Mouse (Mus musculus): ENCODE measurements around the gene Ndufaf7.

Ndufaf7 gene

DNA sequence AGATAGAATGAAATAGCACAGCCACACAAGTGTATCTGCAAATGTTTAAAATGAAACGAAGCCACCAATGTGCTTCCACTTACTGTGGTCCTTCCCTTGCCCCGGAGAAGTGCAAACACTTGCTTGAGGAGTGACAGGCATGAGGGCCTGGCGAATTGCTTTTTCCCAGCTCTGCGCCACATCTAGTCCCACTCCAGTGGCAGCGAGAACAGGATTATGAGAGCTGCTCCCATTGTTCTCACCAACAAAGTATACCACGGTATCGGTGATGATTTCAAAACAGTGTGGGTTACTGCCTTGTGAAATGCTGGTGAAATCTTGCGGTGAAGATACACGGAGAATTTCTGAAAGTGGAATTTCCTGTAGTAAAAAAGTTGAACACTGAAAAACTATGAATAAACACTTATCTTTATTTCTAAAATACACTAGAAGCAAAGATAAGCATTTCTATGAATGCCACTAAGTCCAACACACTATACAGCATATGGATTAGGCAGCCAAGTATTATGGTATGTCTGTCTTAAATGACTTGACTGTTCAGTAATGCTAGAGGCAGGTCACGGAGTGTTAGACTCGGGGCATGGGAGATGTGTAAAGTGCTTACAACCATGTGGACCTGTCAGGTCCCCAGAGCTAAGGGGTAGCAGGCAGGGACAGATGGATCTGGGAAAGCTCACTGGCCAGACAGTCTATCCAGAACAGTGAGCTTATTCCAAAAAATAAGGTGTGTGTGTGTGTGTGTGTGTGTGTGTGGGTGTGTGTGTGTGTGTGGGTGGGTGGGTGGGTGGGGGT is 29.4 kb downstream of the Ndufaf7 start:
- no peak for DNase-seq

DNA sequence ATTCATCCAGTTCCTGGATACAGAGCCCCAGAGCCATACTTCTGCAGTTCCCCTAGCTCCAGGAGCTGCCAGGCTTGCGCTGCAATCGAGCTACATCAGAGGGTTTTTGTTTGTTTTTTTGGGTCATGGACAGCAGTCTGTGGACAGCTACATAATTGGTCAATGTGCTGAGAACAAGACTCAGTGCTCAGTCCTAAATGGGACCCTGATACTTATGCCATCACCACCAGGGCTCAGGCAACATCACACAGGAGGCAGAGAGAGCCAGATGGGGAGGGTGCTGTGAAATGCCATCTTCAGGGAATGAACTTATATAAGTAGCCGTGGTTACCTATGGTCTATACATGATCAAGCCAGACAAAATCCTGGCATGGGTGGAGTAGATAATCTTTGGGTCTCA is 31.6 kb downstream of the Ndufaf7 start:
- DNase-seq, result no peak

DNA sequence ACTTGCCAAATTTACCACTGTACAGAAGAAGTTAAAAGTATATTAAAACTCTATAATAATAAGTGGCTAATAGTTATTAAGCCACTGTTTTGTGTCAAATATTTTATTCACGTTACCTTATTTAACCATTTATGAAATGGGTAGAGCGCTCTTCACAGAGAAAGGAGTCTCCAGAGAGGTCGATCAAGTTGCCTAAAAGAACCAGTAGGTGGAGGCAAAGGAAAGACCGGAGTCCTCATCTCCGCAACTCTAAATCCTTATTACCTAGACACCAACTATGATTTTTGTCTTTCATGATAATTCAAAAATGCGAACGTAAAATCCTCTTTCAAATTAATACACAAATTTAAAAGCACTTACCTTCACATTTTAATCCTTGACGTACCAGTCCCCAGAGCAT is 46.2 kb downstream of the Ndufaf7 start:
- no peak for DNase-seq

DNA sequence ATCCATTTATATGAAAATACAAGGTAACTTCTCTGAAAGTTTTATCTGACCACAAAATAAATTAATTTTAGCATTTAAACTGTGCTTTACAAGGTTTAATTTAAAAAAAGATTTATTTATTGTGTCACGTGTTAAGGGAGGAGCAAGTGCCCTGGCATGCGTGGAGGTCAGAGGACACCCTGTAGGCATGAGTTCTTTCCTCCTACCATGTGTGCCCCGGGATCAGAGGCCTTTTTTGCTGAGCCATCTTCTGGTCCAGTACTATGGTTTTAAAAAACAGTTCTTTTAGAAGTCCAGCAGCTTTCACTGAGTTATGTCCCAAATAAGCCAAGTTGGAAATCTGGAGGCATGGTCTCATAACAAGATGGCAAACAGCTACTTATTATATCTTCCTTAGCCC is 46.8 kb downstream of the Ndufaf7 start:
- no peak for DNase-seq

DNA sequence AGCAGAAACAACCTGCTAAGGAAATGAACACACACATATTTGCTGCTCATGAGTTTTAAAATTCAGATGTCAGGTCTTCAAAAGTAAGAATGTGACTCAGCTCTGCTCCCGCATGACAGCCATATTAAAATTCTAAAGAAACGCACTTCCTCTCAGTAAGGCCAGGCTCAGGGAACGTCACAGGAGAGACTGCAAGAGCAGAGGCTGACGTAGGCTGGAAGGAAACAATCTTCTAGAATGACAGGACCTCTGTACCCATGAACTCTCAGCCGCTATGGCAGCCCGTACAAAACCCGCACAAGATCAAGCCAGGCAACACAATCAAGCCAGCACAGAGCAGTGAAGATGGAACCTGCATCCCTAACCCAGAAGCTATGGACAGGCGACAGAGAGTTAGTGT is 52.1 kb downstream of the Ndufaf7 start:
- no peak for DNase-seq

DNA sequence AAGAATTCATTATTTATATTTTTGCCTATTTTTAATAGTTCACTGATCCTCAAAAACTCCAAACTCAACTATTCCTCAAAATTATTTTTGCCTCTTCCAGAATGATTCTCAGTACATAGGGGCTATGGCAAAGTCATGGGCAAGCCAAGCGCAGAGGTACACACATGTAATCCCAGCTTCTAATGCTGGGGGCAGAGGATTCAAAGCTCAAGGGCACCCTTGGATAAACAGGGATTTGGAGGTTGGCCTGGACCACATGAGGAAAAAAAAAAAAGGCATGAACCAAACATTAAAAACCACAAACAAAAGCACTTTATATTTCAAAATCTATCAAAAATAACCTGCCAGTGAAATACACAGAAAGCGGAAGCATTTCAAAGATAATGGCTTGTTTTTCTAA is 54.6 kb downstream of the Ndufaf7 start:
- DNase-seq, result no peak

DNA sequence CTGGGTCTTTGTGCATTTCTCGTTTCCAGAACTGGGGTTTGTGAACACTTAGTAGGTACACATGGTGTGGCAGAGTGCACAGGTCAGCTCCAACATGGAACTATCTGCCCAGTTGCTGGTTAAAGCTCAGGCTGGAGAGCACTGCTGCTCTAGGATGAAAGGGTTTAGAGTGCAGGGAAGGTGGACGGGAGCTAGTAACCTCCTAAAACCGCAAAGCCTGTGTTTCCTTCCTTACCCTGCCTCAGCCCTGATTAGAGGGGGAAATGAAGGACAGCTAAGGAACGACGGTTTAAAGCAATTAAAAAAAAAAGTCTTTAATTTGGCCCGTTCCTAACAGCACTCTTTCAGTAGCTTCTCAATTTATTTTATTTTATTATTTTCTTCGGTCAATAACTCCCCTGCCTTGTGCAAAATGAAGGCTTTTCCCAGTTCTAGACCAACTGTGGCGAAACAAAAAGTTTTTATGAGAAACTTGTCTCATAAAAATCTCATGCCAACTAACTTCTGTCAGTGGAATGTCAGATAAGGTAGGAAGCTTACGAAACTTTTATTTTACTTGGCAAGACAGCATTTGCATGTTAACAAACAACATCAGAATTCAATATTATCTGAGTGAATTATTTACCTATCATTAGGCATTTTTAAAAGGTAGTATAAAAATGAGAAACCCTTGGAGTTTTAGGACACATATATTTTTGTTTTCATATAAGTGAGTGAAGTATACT is 55.5 kb downstream of the Ndufaf7 start:
- no peak for DNase-seq

DNA sequence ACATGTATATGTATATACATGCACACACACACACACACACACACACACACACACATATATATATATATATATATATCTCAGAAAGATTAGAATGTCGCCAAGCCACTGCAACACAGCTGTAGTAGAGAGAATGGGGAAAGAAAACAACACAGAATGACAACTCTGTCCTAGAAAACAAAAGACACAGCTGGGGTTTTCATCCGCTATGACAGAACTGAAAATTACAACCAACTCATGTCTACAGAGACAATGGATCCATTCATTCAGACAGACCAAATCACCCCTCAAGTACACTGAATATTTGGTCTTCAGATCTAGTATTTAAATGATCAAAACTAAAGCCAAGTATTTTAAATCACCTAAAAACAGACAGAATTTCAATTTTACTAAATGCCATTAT is 56.7 kb downstream of the Ndufaf7 start:
- DNase-seq, result no peak

DNA sequence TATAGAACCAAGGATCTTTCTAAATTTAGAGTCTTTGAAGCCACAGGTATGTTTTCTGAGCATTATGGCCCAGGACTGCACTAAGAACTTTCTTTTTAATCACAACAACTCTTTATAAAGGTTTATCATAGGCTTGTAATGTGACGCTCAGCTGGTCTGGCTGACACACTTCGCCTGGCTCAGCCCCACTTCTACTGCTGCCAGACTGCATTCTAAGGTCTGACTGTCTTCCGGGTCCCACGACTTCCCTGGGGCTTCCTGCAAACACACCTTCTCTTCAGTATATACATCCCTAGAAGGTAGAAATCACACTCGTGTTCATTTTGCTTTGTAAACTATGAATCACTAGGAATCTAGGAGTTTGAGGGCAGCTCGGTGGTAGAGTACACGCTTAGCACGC is 57.4 kb downstream of the Ndufaf7 start:
- DNase-seq, result no peak

DNA sequence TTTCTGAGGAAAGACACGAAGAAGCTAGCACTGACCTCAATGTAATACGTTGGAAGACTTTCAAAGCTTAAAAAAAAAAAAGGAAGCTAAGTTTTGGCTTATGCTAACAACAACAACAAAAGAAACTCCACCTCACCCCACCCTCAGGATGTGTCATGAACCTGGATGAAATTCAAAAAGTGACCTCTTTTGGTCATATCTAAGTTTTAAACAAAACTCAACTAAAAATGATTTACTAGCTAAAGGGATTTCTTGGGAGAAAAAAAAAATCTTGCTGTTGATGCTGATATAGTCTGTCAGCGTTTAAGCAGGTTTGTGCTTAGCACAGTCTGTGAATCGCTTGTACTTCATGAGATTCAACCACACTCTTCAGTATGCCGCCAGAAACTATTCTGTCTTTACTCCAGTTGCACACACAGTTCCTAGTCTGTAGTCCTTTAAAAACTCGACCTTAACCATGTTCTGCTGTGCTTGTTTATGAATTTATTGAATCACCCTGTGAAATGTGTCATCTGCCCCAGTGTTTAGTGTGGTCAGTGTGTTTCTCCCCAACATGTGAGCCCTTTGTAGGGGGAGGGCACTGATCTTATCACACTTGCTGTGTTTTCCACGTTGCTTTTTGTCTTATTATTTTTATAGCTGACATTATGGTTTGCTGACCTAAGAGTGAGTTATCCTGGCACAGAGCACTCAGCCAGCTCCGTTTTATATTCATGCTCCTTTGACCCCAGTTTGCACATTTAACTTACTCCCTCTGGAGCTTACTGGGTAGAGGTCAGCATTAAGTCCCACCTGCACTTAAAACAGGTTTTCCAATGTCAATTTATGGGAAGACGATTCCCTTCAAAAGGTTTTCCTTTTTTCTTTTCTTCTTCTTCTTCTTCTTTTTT is 58.2 kb downstream of the Ndufaf7 start:
- no peak for DNase-seq

Measured in thymus, postnatal 25 days (tissue).